Mouse (Mus musculus) C2C12 (cell line): ENCODE data around the gene Olfr1440.

ENCODE experiments used
- CEBPB ChIP-seq: IDR thresholded peaks from one replicate; pipeline ENCODE4 v1.6.1; 2011; ENCODE audit warnings: low read depth, mild to moderate bottlenecking, control low read depth, moderate library complexity
- CTCF ChIP-seq: IDR thresholded peaks from one replicate; pipeline ENCODE4 v1.5.1; 2011; ENCODE audit not compliant: control insufficient read depth, insufficient read depth, insufficient read length
- FOSL1 ChIP-seq: IDR thresholded peaks from one replicate; pipeline ENCODE4 v1.8.0; 2011; ENCODE audit warnings: mild to moderate bottlenecking, low read length; ENCODE audit not compliant: poor library complexity, insufficient read depth, severe bottlenecking
- MAX ChIP-seq: IDR thresholded peaks from one replicate; pipeline ENCODE4 v1.6.1; 2011; ENCODE audit warnings: mild to moderate bottlenecking, control low read depth
- MYOD1 ChIP-seq: IDR thresholded peaks from one replicate; pipeline ENCODE4 v1.6.1; 2011; ENCODE audit warnings: low read depth; ENCODE audit not compliant: control insufficient read depth, insufficient read length
- MYOG ChIP-seq: IDR thresholded peaks from one replicate; pipeline ENCODE4 v1.6.1; 2011; ENCODE audit not compliant: control insufficient read depth, insufficient read length; ENCODE audit errors: extremely low read depth
- USF1 ChIP-seq: IDR thresholded peaks from one replicate; pipeline ENCODE4 v1.6.1; 2011; ENCODE audit warnings: low read depth, mild to moderate bottlenecking, control low read depth, moderate library complexity

DNA sequence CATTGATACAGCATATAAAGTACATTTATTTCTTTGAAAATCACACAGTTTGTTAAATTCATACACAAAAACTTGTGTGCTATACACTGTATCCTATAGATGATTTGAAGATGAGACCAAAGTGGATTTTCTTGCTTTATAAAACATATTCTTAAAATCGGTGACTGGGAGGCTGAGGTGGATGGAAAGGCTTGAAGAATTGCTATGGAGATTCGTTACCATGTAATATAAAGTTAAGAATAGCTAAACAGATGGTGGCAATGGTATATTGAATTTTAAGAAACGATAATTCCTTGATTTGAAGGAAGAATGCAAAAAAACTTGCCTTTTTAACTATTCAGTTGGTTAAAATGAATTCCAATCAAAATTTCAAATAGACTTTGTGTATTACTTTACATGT, 14.1 kb upstream of the Olfr1440 start:
- TF ChIP-seq CTCF = no peak
- no peak for TF ChIP-seq MYOD1
- no peak for TF ChIP-seq MAX
- no peak for TF ChIP-seq MYOG
- no peak for TF ChIP-seq FOSL1
- TF ChIP-seq USF1 = no peak
- no peak for TF ChIP-seq CEBPB
